15 mouse cellular contexts compared by ENCODE assay signal in the genomic region with DNA sequence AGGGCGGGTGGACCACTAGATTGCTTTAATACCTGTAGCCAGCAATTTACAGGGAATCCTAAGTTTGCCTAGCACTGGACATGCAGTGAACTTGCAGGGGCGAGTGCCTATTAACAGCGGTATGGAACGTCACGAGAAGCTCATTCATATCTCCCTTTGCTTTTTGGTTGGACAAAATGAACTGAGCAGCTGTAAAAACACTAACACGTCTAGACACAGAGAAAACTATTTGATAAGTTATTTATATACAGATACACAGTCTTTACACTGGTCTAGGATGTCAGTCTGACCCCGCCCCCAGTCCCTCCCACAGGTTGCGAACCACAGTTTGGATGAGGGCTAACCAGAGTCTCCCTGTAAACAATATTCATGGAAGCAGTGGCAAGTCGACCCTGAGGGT.
"Had no signal": no experiment of that assay in that cellular context is flagged by ENCODE, and none has a peak within 500 bp of the region (broad histone marks: within the 10 kb centered on the region; RNA-seq: fewer than 3 reads in every experiment).

No protein-coding gene starts in this region.

- H3K27ac ChIP-seq: liver, embryonic 15.5 days; midbrain, embryonic 10.5 days; midbrain, embryonic 12.5 days; neural tube, embryonic 12.5 days; stomach, embryonic 15.5 days; stomach, postnatal 0 days had no signal

- DNase-seq: lung, adult 18-20 months; lung, embryonic 14.5 days; lung, postnatal 10 days; lung, postnatal 4 days; midbrain, embryonic 14.5 days; right cerebral cortex, postnatal 14 days; thymus, adult 2 months; thymus, postnatal 25 days; thymus, postnatal 4 days had no signal

- H3K4me3 ChIP-seq: liver, embryonic 15.5 days; midbrain, embryonic 10.5 days; midbrain, embryonic 12.5 days; neural tube, embryonic 12.5 days; stomach, embryonic 15.5 days had no signal

- H3K27me3 ChIP-seq: liver, embryonic 15.5 days; midbrain, embryonic 12.5 days; neural tube, embryonic 12.5 days; stomach, embryonic 15.5 days had no signal

- H3K4me1 ChIP-seq: liver, embryonic 15.5 days; midbrain, embryonic 10.5 days; midbrain, embryonic 12.5 days; neural tube, embryonic 12.5 days; stomach, embryonic 15.5 days had no signal

- H3K9me3 ChIP-seq: liver, embryonic 15.5 days; midbrain, embryonic 10.5 days; midbrain, embryonic 12.5 days; neural tube, embryonic 12.5 days; stomach, embryonic 15.5 days had no signal
